Mouse (Mus musculus) hindbrain, embryonic 16.5 days (tissue): Measurements from ENCODE around the gene Gmcl1. TPM values are rescaled to one million over a fixed set of nuclear protein-coding genes. Genes with fewer than 3 reads are reported as not detected.

ENCODE experiments used
- ATAC-seq: fragments of 200-750 bp; cut with Nextera tagmentation; 2 replicates; pipeline ENCODE4 v1.8.0; 2017; ENCODE audit warnings: moderate TSS enrichment, moderate library complexity
- H3K27ac ChIP-seq: fragments of 300-500 bp; sonication (generic); 2 replicates; pipeline ENCODE4 v1.5.1; 2014; ENCODE audit warnings: low read depth, mild to moderate bottlenecking, control low read depth, low read length, moderate library complexity
- H3K27me3 ChIP-seq: fragments of 300-500 bp; sonication (generic); replicated peaks from 2 replicates; pipeline ENCODE4 v1.6.1; 2014; ENCODE audit warnings: low read length; ENCODE audit not compliant: control insufficient read depth, insufficient read depth
- H3K36me3 ChIP-seq: fragments of 300-500 bp; sonication (generic); 2 replicates; pipeline ENCODE4 v1.6.1; 2014; ENCODE audit warnings: mild to moderate bottlenecking, low read length, moderate library complexity, mixed read lengths; ENCODE audit not compliant: control insufficient read depth, insufficient read depth
- H3K4me1 ChIP-seq: fragments of 300-500 bp; sonication (generic); 2 replicates; pipeline ENCODE4 v1.6.1; 2014; ENCODE audit warnings: low read depth, low read length; ENCODE audit not compliant: control insufficient read depth, insufficient read depth
- H3K4me2 ChIP-seq: fragments of 300-500 bp; sonication (generic); 2 replicates; pipeline ENCODE4 v1.6.1; 2014; ENCODE audit warnings: mild to moderate bottlenecking, low read length, control low read depth, moderate library complexity
- H3K4me3 ChIP-seq: fragments of 300-500 bp; sonication (generic); 2 replicates; pipeline ENCODE4 v1.5.1; 2014; ENCODE audit warnings: mild to moderate bottlenecking, low read length, control low read depth, moderate library complexity
- H3K9ac ChIP-seq: fragments of 300-500 bp; sonication (generic); 2 replicates; pipeline ENCODE4 v1.6.1; 2014; ENCODE audit warnings: low read depth, mild to moderate bottlenecking, control low read depth, low read length, moderate library complexity
- H3K9me3 ChIP-seq: fragments of 300-500 bp; sonication (generic); 2 replicates; pipeline ENCODE4 v1.6.1; 2014; ENCODE audit warnings: mild to moderate bottlenecking, low read length, moderate library complexity; ENCODE audit not compliant: control insufficient read depth
- WGBS: fragments of 180-500 bp; shearing (Covaris S2); extraction: QIAGEN DNeasy Blood & Tissue Kit; methylation state at CpG from one replicate; pipeline ENCODE4 v1.1.7; 2014; 5-methylcytosine and 5-hydroxymethylcytosine counted together
- polyA plus RNA-seq: library from polyadenylated mRNA; unstranded; fragments of >200 nt; fragmentation: Nextera tagmentation; extraction: Ambion mirVana; gene quantifications from 2 replicates; pipeline ENCODE4 v1.2.1, GENCODE M21; 2015

Gmcl1 gene
- polyA plus RNA-seq, 1 experiment from 2014 or later = 30.3 TPM

GRCm38 (mm10) chr6:86747171-86747570 lies 14.0 kb upstream of the Gmcl1 start:
- Histone ChIP-seq H3K27me3 (no peaks in the 10 kb centered on the region), H3K4me2 (no peak overlapping the region), H3K9ac (no peak overlapping the region), H3K4me1 (no peaks in the 10 kb centered on the region), H3K4me3 (no peak overlapping the region), H3K27ac (no peak overlapping the region), H3K36me3 (no peaks in the 10 kb centered on the region), H3K9me3 (no peaks in the 10 kb centered on the region)
- no peak for ATAC-seq

GRCm38 (mm10) chr6:86740652-86741051 lies 7.5 kb upstream of the Gmcl1 start:
- WGBS = 27% methylated on average over 3 of the region's 3 CpGs
- Histone ChIP-seq H3K4me2 (no peak overlapping the region), H3K36me3 (no peaks in the 10 kb centered on the region), H3K9me3 (no peaks in the 10 kb centered on the region), H3K9ac (no peak overlapping the region), H3K4me1 (no peaks in the 10 kb centered on the region), H3K4me3 (no peak overlapping the region), H3K27ac (no peak overlapping the region), H3K27me3 (no peaks in the 10 kb centered on the region)
- ATAC-seq = no peak

GRCm38 (mm10) chr6:86736830-86737229 lies 3.6 kb upstream of the Gmcl1 start:
- Histone ChIP-seq H3K9ac (no peak overlapping the region), H3K27me3 (no peaks in the 10 kb centered on the region), H3K27ac (no peak overlapping the region), H3K36me3 (no peaks in the 10 kb centered on the region), H3K9me3 (no peaks in the 10 kb centered on the region), H3K4me2 (no peak overlapping the region), H3K4me3 (no peak overlapping the region), H3K4me1 (peaks cover 8% of the 10 kb centered on the region)
- ATAC-seq = no peak
- WGBS = 88% methylated on average over 6 of the region's 6 CpGs

- WGBS = 92% methylated on average over 4 of the region's 4 CpGs
- Histone ChIP-seq H3K27ac (no peak overlapping the region), H3K4me3 (no peak overlapping the region), H3K9me3 (no peaks in the 10 kb centered on the region), H3K27me3 (no peaks in the 10 kb centered on the region), H3K4me2 (no peak overlapping the region), H3K36me3 (no peaks in the 10 kb centered on the region), H3K9ac (no peak overlapping the region), H3K4me1 (peaks cover 11% of the 10 kb centered on the region)
- no peak for ATAC-seq
Observed at GRCm38 (mm10) chr6:86736313-86736712, 3.1 kb upstream of the Gmcl1 start.

GRCm38 (mm10) chr6:86732276-86733173 lies 658 bp downstream of the Gmcl1 start:
- no peaks in the 10 kb centered on the region for H3K9me3 ChIP-seq
- H3K4me3 ChIP-seq = peak overlapping the region; percentile 88
- H3K27me3 ChIP-seq = no peaks in the 10 kb centered on the region
- peak overlapping the region; percentile 95 for H3K27ac ChIP-seq
- under 1% methylated on average over 54 of the region's 62 CpGs for WGBS
- H3K4me1 ChIP-seq = peaks cover 22% of the 10 kb centered on the region
- no peaks in the 10 kb centered on the region for H3K36me3 ChIP-seq
- H3K4me2 ChIP-seq = peak overlapping the region; percentile 80
- H3K9ac ChIP-seq = peak overlapping the region; percentile 94
- peak; percentile 80 for ATAC-seq

GRCm38 (mm10) chr6:86728711-86729110 lies 4.5 kb downstream of the Gmcl1 start:
- no peak for ATAC-seq
- no peak overlapping the region for H3K27ac ChIP-seq
- no peaks in the 10 kb centered on the region for H3K36me3 ChIP-seq
- H3K9me3 ChIP-seq = no peaks in the 10 kb centered on the region
- WGBS = 87% methylated on average over 5 of the region's 5 CpGs
- H3K9ac ChIP-seq = no peak overlapping the region
- peaks cover 15% of the 10 kb centered on the region for H3K4me1 ChIP-seq
- no peak overlapping the region for H3K4me2 ChIP-seq
- H3K4me3 ChIP-seq = no peak overlapping the region
- no peaks in the 10 kb centered on the region for H3K27me3 ChIP-seq

- H3K36me3 ChIP-seq = peaks cover 18% of the 10 kb centered on the region
- ATAC-seq = no peak
- 80% methylated on average over 3 of the region's 3 CpGs for WGBS
Observed at GRCm38 (mm10) chr6:86721977-86722376, 11.2 kb downstream of the Gmcl1 start.

GRCm38 (mm10) chr6:86708072-86708774 lies 25.0 kb downstream of the Gmcl1 start:
- H3K4me3 ChIP-seq = no peak overlapping the region
- no peaks in the 10 kb centered on the region for H3K4me1 ChIP-seq
- H3K9ac ChIP-seq = no peak overlapping the region
- H3K9me3 ChIP-seq = no peaks in the 10 kb centered on the region
- no peak for ATAC-seq
- no peak overlapping the region for H3K27ac ChIP-seq
- no peaks in the 10 kb centered on the region for H3K27me3 ChIP-seq
- peaks cover 31% of the 10 kb centered on the region for H3K36me3 ChIP-seq
- no peak overlapping the region for H3K4me2 ChIP-seq
- WGBS = 85% methylated on average over 4 of the region's 4 CpGs

More at GRCm38 (mm10) chr6:86721977-86722376, 11.2 kb downstream of the Gmcl1 start:
- Histone ChIP-seq H3K27me3 (no peaks in the 10 kb centered on the region), H3K4me2 (no peak overlapping the region), H3K4me1 (no peaks in the 10 kb centered on the region), H3K4me3 (no peak overlapping the region), H3K9me3 (no peaks in the 10 kb centered on the region), H3K27ac (no peak overlapping the region), H3K9ac (no peak overlapping the region)

- ATAC-seq = no peak
- WGBS = 91% methylated on average over 9 of the region's 9 CpGs
- Histone ChIP-seq H3K27ac (no peak overlapping the region), H3K36me3 (peaks cover 51% of the 10 kb centered on the region), H3K9ac (no peak overlapping the region), H3K4me1 (no peaks in the 10 kb centered on the region), H3K27me3 (no peaks in the 10 kb centered on the region), H3K4me3 (no peak overlapping the region), H3K9me3 (no peaks in the 10 kb centered on the region), H3K4me2 (no peak overlapping the region)
Observed at GRCm38 (mm10) chr6:86702577-86702976, 30.6 kb downstream of the Gmcl1 start.
